Mouse (Mus musculus): ENCODE measurements at regions not wholly inside any gene's neighbourhood (a gene's known extent, or its start where the extent isn't known, plus 50 kb on each side); places are given as distances from the start of the nearest gene placed in this dataset.

GRCm38 (mm10) chrX:112984668-112985067 lies 200.6 kb downstream of the Chm start:
- DNase-seq (ENCODE audit: extremely low spot score): no peak

GRCm38 (mm10) chrX:112984073-112984472 lies 201.2 kb downstream of the Chm start:
- DNase-seq (ENCODE audit: extremely low spot score): no peak

GRCm38 (mm10) chrX:112978583-112978982 lies 206.7 kb downstream of the Chm start:
- no peak for DNase-seq (ENCODE audit: extremely low spot score)

GRCm38 (mm10) chrX:112964093-112964492 lies 221.2 kb downstream of the Chm start:
- no peak for DNase-seq (ENCODE audit: extremely low spot score)

- DNase-seq (ENCODE audit: extremely low spot score): peak; percentile 1
Observed at GRCm38 (mm10) chrX:112949792-112950191, 235.5 kb downstream of the Chm start.

GRCm38 (mm10) chrX:112947521-112947920 lies 237.8 kb downstream of the Chm start:
- DNase-seq (ENCODE audit: extremely low spot score): no peak

- no peak for DNase-seq (ENCODE audit: extremely low spot score)
Observed at GRCm38 (mm10) chrX:112925542-112926182, 227.2 kb upstream of the Pof1b start.

- peak; percentile 29 for DNase-seq (ENCODE audit: extremely low spot score)
Observed at GRCm38 (mm10) chrX:112903631-112904410, 205.4 kb upstream of the Pof1b start.

GRCm38 (mm10) chrX:112886539-112886938 lies 188.1 kb upstream of the Pof1b start:
- DNase-seq (ENCODE audit: extremely low spot score): no peak
